Mouse (Mus musculus): Measurements from ENCODE around the gene Npr2. TPM values are rescaled to one million over a fixed set of nuclear protein-coding genes. Genes with fewer than 3 reads are reported as not detected.

Npr2 gene
- polyA plus RNA-seq, 1 experiment from 2014 or later = 9.1 TPM

GRCm38 (mm10) chr4:43620146-43620778 lies 11.5 kb upstream of the Npr2 start:
- Histone ChIP-seq H3K27ac (ENCODE audit: low read length) (no peak overlapping the region), H3K9me3 (ENCODE audit: low read length) (peaks cover 8% of the 10 kb centered on the region), H3K36me3 (ENCODE audit: insufficient read depth, low read length) (no peaks in the 10 kb centered on the region), H3K9ac (replicated peaks; ENCODE audit: low read length) (no peak overlapping the region), H3K4me3 (ENCODE audit: low read length) (no peak overlapping the region), H3K4me1 (ENCODE audit: insufficient read depth, low read length) (no peaks in the 10 kb centered on the region), H3K27me3 (ENCODE audit: insufficient read depth, low read length) (no peaks in the 10 kb centered on the region), H3K4me2 (replicated peaks; ENCODE audit: low read depth, low read length) (no peak overlapping the region)
- WGBS = 64% methylated on average over 4 of the region's 4 CpGs
- no peak for ATAC-seq (ENCODE audit: low FRiP score, low TSS enrichment)

- Histone ChIP-seq H3K9ac (replicated peaks; ENCODE audit: low read length) (no peak overlapping the region), H3K4me2 (replicated peaks; ENCODE audit: low read depth, low read length) (no peak overlapping the region), H3K36me3 (ENCODE audit: insufficient read depth, low read length) (no peaks in the 10 kb centered on the region), H3K4me1 (ENCODE audit: insufficient read depth, low read length) (peaks cover 22% of the 10 kb centered on the region), H3K4me3 (ENCODE audit: low read length) (no peak overlapping the region), H3K9me3 (ENCODE audit: low read length) (peaks cover 22% of the 10 kb centered on the region), H3K27me3 (ENCODE audit: insufficient read depth, low read length) (no peaks in the 10 kb centered on the region), H3K27ac (ENCODE audit: low read length) (no peak overlapping the region)
- ATAC-seq (ENCODE audit: low FRiP score, low TSS enrichment) = no peak
- 48% methylated on average over 20 of the region's 20 CpGs for WGBS
Observed at GRCm38 (mm10) chr4:43629106-43629817, 2.5 kb upstream of the Npr2 start.

GRCm38 (mm10) chr4:43630030-43630581 lies 1.6 kb upstream of the Npr2 start:
- no peak overlapping the region for H3K4me3 ChIP-seq (ENCODE audit: low read length)
- no peaks in the 10 kb centered on the region for H3K36me3 ChIP-seq (ENCODE audit: insufficient read depth, low read length)
- WGBS = 5% methylated on average over 5 of the region's 5 CpGs
- no peaks in the 10 kb centered on the region for H3K27me3 ChIP-seq (ENCODE audit: insufficient read depth, low read length)
- H3K9me3 ChIP-seq (ENCODE audit: low read length) = peaks cover 15% of the 10 kb centered on the region
- H3K4me1 ChIP-seq (ENCODE audit: insufficient read depth, low read length) = peaks cover 22% of the 10 kb centered on the region
- no peak overlapping the region for H3K27ac ChIP-seq (ENCODE audit: low read length)
- H3K9ac ChIP-seq (replicated peaks; ENCODE audit: low read length) = no peak overlapping the region
- no peak overlapping the region for H3K4me2 ChIP-seq (replicated peaks; ENCODE audit: low read depth, low read length)
- peak; percentile 81 for ATAC-seq (ENCODE audit: low FRiP score, low TSS enrichment)

GRCm38 (mm10) chr4:43630671-43631045 lies 1.1 kb upstream of the Npr2 start:
- Histone ChIP-seq H3K4me2 (replicated peaks; ENCODE audit: low read depth, low read length) (peak overlapping the region; percentile 91), H3K27me3 (ENCODE audit: insufficient read depth, low read length) (no peaks in the 10 kb centered on the region), H3K4me3 (ENCODE audit: low read length) (peak overlapping the region; percentile 67), H3K9me3 (ENCODE audit: low read length) (peaks cover 9% of the 10 kb centered on the region), H3K27ac (ENCODE audit: low read length) (peak overlapping the region; percentile 4; the same call in 1 of the 2 replicates), H3K9ac (replicated peaks; ENCODE audit: low read length) (no peak overlapping the region), H3K4me1 (ENCODE audit: insufficient read depth, low read length) (peaks cover 22% of the 10 kb centered on the region), H3K36me3 (ENCODE audit: insufficient read depth, low read length) (no peaks in the 10 kb centered on the region)
- 23% methylated on average over 5 of the region's 5 CpGs for WGBS
- no peak for ATAC-seq (ENCODE audit: low FRiP score, low TSS enrichment)

- Histone ChIP-seq H3K4me3 (ENCODE audit: low read length) (peak overlapping the region; percentile 67), H3K9ac (replicated peaks; ENCODE audit: low read length) (peak overlapping the region; percentile 84), H3K27ac (ENCODE audit: low read length) (peak overlapping the region; percentile 57; the same call in 1 of the 2 replicates), H3K27me3 (ENCODE audit: insufficient read depth, low read length) (no peaks in the 10 kb centered on the region), H3K36me3 (ENCODE audit: insufficient read depth, low read length) (no peaks in the 10 kb centered on the region), H3K4me2 (replicated peaks; ENCODE audit: low read depth, low read length) (peak overlapping the region; percentile 91), H3K4me1 (ENCODE audit: insufficient read depth, low read length) (peaks cover 22% of the 10 kb centered on the region), H3K9me3 (ENCODE audit: low read length) (no peaks in the 10 kb centered on the region)
- peak; percentile 28; the same call in 1 of the 2 replicates for ATAC-seq (ENCODE audit: low FRiP score, low TSS enrichment)
- WGBS = 43% methylated on average over 42 of the region's 42 CpGs
Observed at GRCm38 (mm10) chr4:43631956-43632920, 503 bp downstream of the Npr2 start.

- Histone ChIP-seq H3K4me3 (ENCODE audit: low read length) (no peak overlapping the region), H3K36me3 (ENCODE audit: insufficient read depth, low read length) (no peaks in the 10 kb centered on the region), H3K9ac (replicated peaks; ENCODE audit: low read length) (no peak overlapping the region), H3K27me3 (ENCODE audit: insufficient read depth, low read length) (no peaks in the 10 kb centered on the region), H3K9me3 (ENCODE audit: low read length) (no peaks in the 10 kb centered on the region), H3K4me2 (replicated peaks; ENCODE audit: low read depth, low read length) (no peak overlapping the region), H3K27ac (ENCODE audit: low read length) (no peak overlapping the region), H3K4me1 (ENCODE audit: insufficient read depth, low read length) (peaks cover 22% of the 10 kb centered on the region)
- no peak for ATAC-seq (ENCODE audit: low FRiP score, low TSS enrichment)
- 71% methylated on average over 8 of the region's 8 CpGs for WGBS
Observed at GRCm38 (mm10) chr4:43633296-43633695, 1.6 kb downstream of the Npr2 start.

- 94% methylated on average over 2 of the region's 2 CpGs for WGBS
- Histone ChIP-seq H3K9ac (replicated peaks; ENCODE audit: low read length) (no peak overlapping the region), H3K9me3 (ENCODE audit: low read length) (no peaks in the 10 kb centered on the region), H3K36me3 (ENCODE audit: insufficient read depth, low read length) (no peaks in the 10 kb centered on the region), H3K4me3 (ENCODE audit: low read length) (no peak overlapping the region), H3K27ac (ENCODE audit: low read length) (no peak overlapping the region), H3K27me3 (ENCODE audit: insufficient read depth, low read length) (no peaks in the 10 kb centered on the region), H3K4me2 (replicated peaks; ENCODE audit: low read depth, low read length) (no peak overlapping the region), H3K4me1 (ENCODE audit: insufficient read depth, low read length) (peaks cover 22% of the 10 kb centered on the region)
- ATAC-seq (ENCODE audit: low FRiP score, low TSS enrichment) = no peak
Observed at GRCm38 (mm10) chr4:43633736-43634135, 2.0 kb downstream of the Npr2 start.

- H3K9me3 ChIP-seq (ENCODE audit: low read length) = no peaks in the 10 kb centered on the region
- H3K27me3 ChIP-seq (ENCODE audit: insufficient read depth, low read length) = no peaks in the 10 kb centered on the region
- H3K4me1 ChIP-seq (ENCODE audit: insufficient read depth, low read length) = peaks cover 22% of the 10 kb centered on the region
- no peak overlapping the region for H3K4me2 ChIP-seq (replicated peaks; ENCODE audit: low read depth, low read length)
- no peak overlapping the region for H3K4me3 ChIP-seq (ENCODE audit: low read length)
- 80% methylated on average over 7 of the region's 7 CpGs for WGBS
- no peak overlapping the region for H3K27ac ChIP-seq (ENCODE audit: low read length)
- ATAC-seq (ENCODE audit: low FRiP score, low TSS enrichment) = no peak
- no peaks in the 10 kb centered on the region for H3K36me3 ChIP-seq (ENCODE audit: insufficient read depth, low read length)
- no peak overlapping the region for H3K9ac ChIP-seq (replicated peaks; ENCODE audit: low read length)
Observed at GRCm38 (mm10) chr4:43634621-43635374, 3.1 kb downstream of the Npr2 start.

GRCm38 (mm10) chr4:43636751-43637150 lies 5.0 kb downstream of the Npr2 start:
- no peak for ATAC-seq (ENCODE audit: low FRiP score, low TSS enrichment)
- H3K27me3 ChIP-seq (ENCODE audit: insufficient read depth, low read length) = no peaks in the 10 kb centered on the region
- H3K9ac ChIP-seq (replicated peaks; ENCODE audit: low read length) = no peak overlapping the region
- no peaks in the 10 kb centered on the region for H3K9me3 ChIP-seq (ENCODE audit: low read length)
- no peaks in the 10 kb centered on the region for H3K36me3 ChIP-seq (ENCODE audit: insufficient read depth, low read length)
- H3K4me2 ChIP-seq (replicated peaks; ENCODE audit: low read depth, low read length) = no peak overlapping the region
- peaks cover 12% of the 10 kb centered on the region for H3K4me1 ChIP-seq (ENCODE audit: insufficient read depth, low read length)
- 74% methylated on average over 6 of the region's 6 CpGs for WGBS
- no peak overlapping the region for H3K27ac ChIP-seq (ENCODE audit: low read length)
- no peak overlapping the region for H3K4me3 ChIP-seq (ENCODE audit: low read length)
